Mouse (Mus musculus): Measurements from ENCODE around the gene Gm3594. TPM values are rescaled to one million over a fixed set of nuclear protein-coding genes. Genes with fewer than 3 reads are reported as not detected.
A peak's percentile ranks its signal among the peaks of the same experiment; 100 is the strongest.
"Not testable (repeated sequence)": the region's sequence is repeated elsewhere in the genome, so short reads cannot be mapped to it uniquely, and the experiment has no call there.

Gene Gm3594
- not detected in 2 replicates for polyA plus RNA-seq (2015; fragmentation: Nextera tagmentation; extraction: Ambion mirVana)

- ATAC-seq (replicated peaks; ENCODE audit: extremely low read depth, insufficient read depth, low FRiP score); H3K27me3 ChIP-seq (ENCODE audit: control insufficient read depth, insufficient read depth, low read length); H3K4me1 ChIP-seq (ENCODE audit: control insufficient read depth, insufficient read depth, low read length); H3K4me2 ChIP-seq (ENCODE audit: low read depth, low read length); H3K9me3 ChIP-seq (replicated peaks; ENCODE audit: control insufficient read depth, low read length); H3K36me3 ChIP-seq (ENCODE audit: control insufficient read depth, insufficient read depth); H3K9ac ChIP-seq (ENCODE audit: low read length); H3K27ac ChIP-seq (ENCODE audit: low read length); H3K4me3 ChIP-seq (ENCODE audit: low read length): not testable (repeated sequence)
- no CpG with 5 or more reads among the region's 4 CpGs for WGBS
Measured at GRCm38 (mm10) chr14:6444511-6444910, at the start of gene Gm3594. Gm3594 (minus strand) TSS chr14:6444611.

- not testable (repeated sequence) for H3K36me3 ChIP-seq (ENCODE audit: control insufficient read depth, insufficient read depth); H3K4me2 ChIP-seq (ENCODE audit: low read depth, low read length); ATAC-seq (replicated peaks; ENCODE audit: extremely low read depth, insufficient read depth, low FRiP score); H3K4me1 ChIP-seq (ENCODE audit: control insufficient read depth, insufficient read depth, low read length); H3K9ac ChIP-seq (ENCODE audit: low read length); H3K4me3 ChIP-seq (ENCODE audit: low read length); H3K27ac ChIP-seq (ENCODE audit: low read length); H3K27me3 ChIP-seq (ENCODE audit: control insufficient read depth, insufficient read depth, low read length); H3K9me3 ChIP-seq (replicated peaks; ENCODE audit: control insufficient read depth, low read length)
- 32% methylated on average over 1 of the region's 1 CpGs for WGBS
Measured at GRCm38 (mm10) chr14:6486331-6486730, 41.9 kb upstream of the Gm3594 start.

- H3K9ac ChIP-seq (ENCODE audit: low read length); ATAC-seq (replicated peaks; ENCODE audit: extremely low read depth, insufficient read depth, low FRiP score); H3K9me3 ChIP-seq (replicated peaks; ENCODE audit: control insufficient read depth, low read length); H3K4me1 ChIP-seq (ENCODE audit: control insufficient read depth, insufficient read depth, low read length); H3K4me3 ChIP-seq (ENCODE audit: low read length); H3K4me2 ChIP-seq (ENCODE audit: low read depth, low read length); H3K27ac ChIP-seq (ENCODE audit: low read length); H3K36me3 ChIP-seq (ENCODE audit: control insufficient read depth, insufficient read depth); H3K27me3 ChIP-seq (ENCODE audit: control insufficient read depth, insufficient read depth, low read length): not testable (repeated sequence)
- WGBS = no CpG with 5 or more reads among the region's 1 CpGs
Measured at GRCm38 (mm10) chr14:6485541-6485940, 41.1 kb upstream of the Gm3594 start.

GRCm38 (mm10) chr14:6482126-6482525, 37.7 kb upstream of the Gm3594 start:
- H3K4me3 ChIP-seq (ENCODE audit: low read length); ATAC-seq (replicated peaks; ENCODE audit: extremely low read depth, insufficient read depth, low FRiP score); H3K27ac ChIP-seq (ENCODE audit: low read length); H3K9me3 ChIP-seq (replicated peaks; ENCODE audit: control insufficient read depth, low read length); H3K4me2 ChIP-seq (ENCODE audit: low read depth, low read length); H3K4me1 ChIP-seq (ENCODE audit: control insufficient read depth, insufficient read depth, low read length); H3K27me3 ChIP-seq (ENCODE audit: control insufficient read depth, insufficient read depth, low read length); H3K36me3 ChIP-seq (ENCODE audit: control insufficient read depth, insufficient read depth); H3K9ac ChIP-seq (ENCODE audit: low read length): not testable (repeated sequence)
- 62% methylated on average over 7 of the region's 8 CpGs for WGBS

GRCm38 (mm10) chr14:6471856-6472255, 27.4 kb upstream of the Gm3594 start:
- H3K27me3 ChIP-seq (ENCODE audit: control insufficient read depth, insufficient read depth, low read length); H3K4me3 ChIP-seq (ENCODE audit: low read length); H3K9ac ChIP-seq (ENCODE audit: low read length); H3K36me3 ChIP-seq (ENCODE audit: control insufficient read depth, insufficient read depth); H3K27ac ChIP-seq (ENCODE audit: low read length); H3K4me2 ChIP-seq (ENCODE audit: low read depth, low read length); H3K4me1 ChIP-seq (ENCODE audit: control insufficient read depth, insufficient read depth, low read length); H3K9me3 ChIP-seq (replicated peaks; ENCODE audit: control insufficient read depth, low read length); ATAC-seq (replicated peaks; ENCODE audit: extremely low read depth, insufficient read depth, low FRiP score): not testable (repeated sequence)
- 58% methylated on average over 1 of the region's 1 CpGs for WGBS

GRCm38 (mm10) chr14:6440774-6441173, 3.6 kb downstream of the Gm3594 start:
- not testable (repeated sequence) for H3K36me3 ChIP-seq (ENCODE audit: control insufficient read depth, insufficient read depth); H3K4me1 ChIP-seq (ENCODE audit: control insufficient read depth, insufficient read depth, low read length); H3K4me3 ChIP-seq (ENCODE audit: low read length); H3K27me3 ChIP-seq (ENCODE audit: control insufficient read depth, insufficient read depth, low read length); H3K4me2 ChIP-seq (ENCODE audit: low read depth, low read length); H3K27ac ChIP-seq (ENCODE audit: low read length); H3K9me3 ChIP-seq (replicated peaks; ENCODE audit: control insufficient read depth, low read length); ATAC-seq (replicated peaks; ENCODE audit: extremely low read depth, insufficient read depth, low FRiP score); H3K9ac ChIP-seq (ENCODE audit: low read length)
- WGBS = 80% methylated on average over 2 of the region's 4 CpGs

GRCm38 (mm10) chr14:6440206-6440605, 4.2 kb downstream of the Gm3594 start:
- not testable (repeated sequence) for H3K4me1 ChIP-seq (ENCODE audit: control insufficient read depth, insufficient read depth, low read length); H3K27ac ChIP-seq (ENCODE audit: low read length); H3K27me3 ChIP-seq (ENCODE audit: control insufficient read depth, insufficient read depth, low read length); ATAC-seq (replicated peaks; ENCODE audit: extremely low read depth, insufficient read depth, low FRiP score); H3K36me3 ChIP-seq (ENCODE audit: control insufficient read depth, insufficient read depth); H3K9me3 ChIP-seq (replicated peaks; ENCODE audit: control insufficient read depth, low read length); H3K9ac ChIP-seq (ENCODE audit: low read length); H3K4me3 ChIP-seq (ENCODE audit: low read length); H3K4me2 ChIP-seq (ENCODE audit: low read depth, low read length)
- WGBS = 60% methylated on average over 1 of the region's 5 CpGs

- not testable (repeated sequence) for H3K4me3 ChIP-seq (ENCODE audit: low read length); H3K36me3 ChIP-seq (ENCODE audit: control insufficient read depth, insufficient read depth); H3K9ac ChIP-seq (ENCODE audit: low read length); H3K9me3 ChIP-seq (replicated peaks; ENCODE audit: control insufficient read depth, low read length); ATAC-seq (replicated peaks; ENCODE audit: extremely low read depth, insufficient read depth, low FRiP score); H3K4me1 ChIP-seq (ENCODE audit: control insufficient read depth, insufficient read depth, low read length); H3K27ac ChIP-seq (ENCODE audit: low read length); H3K4me2 ChIP-seq (ENCODE audit: low read depth, low read length); H3K27me3 ChIP-seq (ENCODE audit: control insufficient read depth, insufficient read depth, low read length)
- 4% methylated on average over 24 of the region's 42 CpGs for WGBS
Measured at GRCm38 (mm10) chr14:6426766-6427165, 17.6 kb downstream of the Gm3594 start.

GRCm38 (mm10) chr14:6426353-6426752, 18.1 kb downstream of the Gm3594 start:
- Histone ChIP-seq H3K4me3 (ENCODE audit: low read length) (0 out of 2 replicates have a peak overlapping the region, but pooled peaks have one; percentile 22), H3K4me2 (ENCODE audit: low read depth, low read length) (peak overlapping the region; percentile 47)
- not testable (repeated sequence) for H3K9me3 ChIP-seq (replicated peaks; ENCODE audit: control insufficient read depth, low read length); H3K27me3 ChIP-seq (ENCODE audit: control insufficient read depth, insufficient read depth, low read length); ATAC-seq (replicated peaks; ENCODE audit: extremely low read depth, insufficient read depth, low FRiP score); H3K4me1 ChIP-seq (ENCODE audit: control insufficient read depth, insufficient read depth, low read length); H3K9ac ChIP-seq (ENCODE audit: low read length); H3K36me3 ChIP-seq (ENCODE audit: control insufficient read depth, insufficient read depth); H3K27ac ChIP-seq (ENCODE audit: low read length)
- 24% methylated on average over 22 of the region's 22 CpGs for WGBS

- H3K27me3 ChIP-seq (ENCODE audit: control insufficient read depth, insufficient read depth, low read length); H3K36me3 ChIP-seq (ENCODE audit: control insufficient read depth, insufficient read depth); H3K4me1 ChIP-seq (ENCODE audit: control insufficient read depth, insufficient read depth, low read length); H3K9ac ChIP-seq (ENCODE audit: low read length); H3K4me3 ChIP-seq (ENCODE audit: low read length); H3K9me3 ChIP-seq (replicated peaks; ENCODE audit: control insufficient read depth, low read length); H3K4me2 ChIP-seq (ENCODE audit: low read depth, low read length); ATAC-seq (replicated peaks; ENCODE audit: extremely low read depth, insufficient read depth, low FRiP score); H3K27ac ChIP-seq (ENCODE audit: low read length): not testable (repeated sequence)
- WGBS = no CpG with 5 or more reads among the region's 2 CpGs
Measured at GRCm38 (mm10) chr14:6412382-6412781, 32.0 kb downstream of the Gm3594 start, which contains the start of gene Gm3591. Gm3591 (minus strand) TSS chr14:6412482.
